Mouse (Mus musculus) urinary bladder, postnatal 36 days (tissue): Measurements from ENCODE around the gene Enpp7.

Source experiments
- DNase-seq, 2 experiments: peaks; one replicate each; pipeline ENCODE4 v3.0.0; 2022; ENCODE audit warnings: low spot score in 2 of 2, mixed read lengths in 1 of 2

Enpp7 gene

DNA sequence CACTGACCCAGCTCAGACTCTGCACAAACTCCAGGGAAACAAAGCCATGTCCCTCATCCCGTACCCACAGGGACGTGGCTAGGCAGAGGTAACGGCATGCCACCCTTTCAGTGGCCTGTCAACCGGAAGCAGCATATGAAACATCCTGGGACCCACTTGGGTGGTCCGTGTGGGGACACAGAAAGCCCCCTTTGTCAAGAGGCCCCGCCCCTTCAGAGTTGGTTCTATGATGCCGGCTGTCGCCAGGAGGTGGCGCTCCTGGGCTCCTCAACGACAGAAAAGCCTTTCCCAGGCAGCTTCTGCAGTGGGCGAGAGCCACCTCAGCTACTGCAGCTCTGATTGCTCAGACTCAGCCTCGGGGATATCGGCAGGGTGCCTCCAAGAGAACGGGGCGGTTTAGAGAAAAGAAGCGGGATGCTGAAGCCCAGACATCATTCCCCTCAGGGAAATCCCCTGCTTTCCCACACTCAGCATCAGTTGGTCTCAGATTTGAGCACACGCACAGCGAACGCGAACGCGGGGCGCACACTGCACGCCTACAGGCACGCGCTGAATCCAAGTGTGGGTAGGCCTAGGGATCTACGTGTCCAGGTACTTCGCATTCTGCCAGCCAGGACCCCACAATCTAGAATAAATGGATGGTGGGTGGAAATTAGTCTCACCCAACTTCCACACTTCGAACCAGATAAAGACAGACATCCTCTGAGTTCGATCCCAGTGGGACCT, 10.7 kb downstream of the Enpp7 start:
- DNase-seq: peak; percentile 53 to 72

DNA sequence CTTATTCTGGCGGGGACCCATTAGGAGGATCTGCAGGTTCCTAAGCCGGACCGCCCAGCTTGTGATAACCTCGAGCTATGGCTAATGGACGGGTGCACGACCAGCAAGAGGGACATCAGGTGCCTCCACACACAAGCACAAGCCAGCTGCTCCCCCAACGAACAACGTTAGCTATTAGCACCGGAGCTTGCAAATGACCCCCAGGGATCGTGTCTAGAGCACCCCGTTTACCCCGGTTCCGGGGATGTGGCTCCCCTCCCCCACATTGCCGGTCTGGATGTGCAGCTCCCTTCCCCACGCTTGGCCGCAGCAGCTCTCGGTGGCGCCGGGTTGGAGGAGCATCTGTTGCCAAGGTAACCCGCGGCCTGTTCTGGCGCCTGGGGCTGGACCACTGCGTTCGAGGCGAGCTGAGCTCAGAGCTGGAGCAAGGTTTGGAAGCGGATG, 11.4 kb downstream of the Enpp7 start:
- no peak for DNase-seq

GRCm38 (mm10) chr11:119000877-119001276, 12.9 kb downstream of the Enpp7 start:
- DNase-seq: no peak

- no peak for DNase-seq
Measured at GRCm38 (mm10) chr11:119001493-119002128, 13.6 kb downstream of the Enpp7 start.

GRCm38 (mm10) chr11:119005547-119006275, 17.7 kb downstream of the Enpp7 start:
- no peak for DNase-seq

DNA sequence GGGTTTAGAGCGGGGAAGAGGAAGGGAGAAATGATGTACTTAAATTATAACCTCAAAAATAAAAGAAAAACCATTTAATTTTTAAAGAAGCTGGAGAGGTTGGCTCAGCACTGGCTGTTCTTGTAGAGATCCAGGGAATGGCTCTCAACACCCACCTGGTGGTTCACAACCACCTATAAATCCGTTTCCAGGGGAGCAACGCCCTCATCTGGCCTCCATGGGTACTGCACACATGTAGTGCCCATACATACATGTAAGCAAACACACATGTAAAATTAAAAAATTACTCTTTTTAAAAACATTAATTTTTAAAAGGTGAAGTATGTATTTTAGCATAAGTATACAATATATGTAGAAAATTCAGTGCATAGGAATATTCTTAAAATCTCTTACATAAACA, 18.5 kb downstream of the Enpp7 start:
- DNase-seq: no peak

DNA sequence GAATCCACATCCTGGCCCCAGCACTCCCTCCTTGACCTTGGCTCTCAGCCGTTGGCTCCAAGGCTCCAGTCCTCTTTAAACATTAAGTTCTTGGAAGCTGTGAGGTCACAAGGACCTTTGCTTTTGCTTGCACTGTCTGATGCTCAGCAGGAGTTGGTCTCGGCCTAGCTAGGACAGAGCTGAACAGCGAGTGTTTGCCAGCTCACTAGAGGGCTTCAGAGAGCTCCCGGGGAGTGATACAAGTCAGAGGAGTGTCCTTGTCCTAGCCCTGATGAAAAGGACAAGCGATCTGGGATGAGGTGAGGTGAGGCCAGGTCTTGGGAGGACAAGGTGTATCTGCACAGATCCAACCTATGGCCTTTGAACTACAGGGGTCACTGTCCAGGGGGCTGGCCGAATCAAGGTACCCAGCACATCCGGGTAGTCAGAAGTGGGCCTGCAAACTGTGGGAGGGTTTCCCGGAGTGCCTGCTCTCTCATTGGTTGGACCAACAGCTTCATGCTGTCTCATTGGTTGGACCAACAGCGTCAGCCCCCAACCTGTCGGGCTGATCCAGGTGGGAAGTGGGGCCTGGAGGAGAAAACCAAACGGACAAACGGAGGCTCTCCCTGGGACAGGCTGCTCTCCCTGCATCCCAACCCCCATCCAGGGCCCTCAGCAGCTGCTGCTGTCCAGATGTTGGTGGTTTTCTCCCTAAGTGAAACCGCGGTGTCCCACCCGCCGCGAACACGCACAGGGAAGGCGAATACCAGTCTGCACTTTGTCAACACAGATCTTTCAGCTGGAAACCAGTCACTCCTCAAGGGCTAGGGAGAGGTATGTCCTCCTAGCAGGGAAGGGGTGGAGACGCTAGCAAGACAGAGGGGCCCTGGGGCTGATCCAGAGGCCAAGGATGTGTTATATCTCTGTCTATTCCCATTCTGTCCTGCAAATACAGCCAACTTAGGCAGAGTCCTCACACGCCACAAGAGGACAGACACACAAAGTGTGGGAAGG, 19.8 kb downstream of the Enpp7 start:
- no peak for DNase-seq

DNA sequence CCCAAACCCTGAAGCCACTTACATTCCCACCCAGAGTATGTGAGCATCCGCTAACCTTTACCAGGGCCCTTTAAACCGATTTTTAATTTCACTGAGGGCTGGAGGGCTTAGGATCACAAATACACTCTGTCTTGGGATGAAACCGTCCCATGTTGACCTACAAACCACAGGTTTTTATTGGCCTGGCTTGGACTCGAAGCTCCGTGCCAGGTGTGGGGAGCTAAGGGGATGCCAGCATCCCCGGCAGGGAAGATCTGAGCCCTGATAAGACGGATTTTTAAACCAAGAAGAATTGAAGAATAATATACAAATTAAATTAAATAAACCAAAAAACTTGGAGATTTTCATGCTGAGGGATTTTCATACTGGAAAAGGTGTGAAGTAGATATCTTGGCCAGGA, 26.5 kb downstream of the Enpp7 start:
- DNase-seq: no peak

DNA sequence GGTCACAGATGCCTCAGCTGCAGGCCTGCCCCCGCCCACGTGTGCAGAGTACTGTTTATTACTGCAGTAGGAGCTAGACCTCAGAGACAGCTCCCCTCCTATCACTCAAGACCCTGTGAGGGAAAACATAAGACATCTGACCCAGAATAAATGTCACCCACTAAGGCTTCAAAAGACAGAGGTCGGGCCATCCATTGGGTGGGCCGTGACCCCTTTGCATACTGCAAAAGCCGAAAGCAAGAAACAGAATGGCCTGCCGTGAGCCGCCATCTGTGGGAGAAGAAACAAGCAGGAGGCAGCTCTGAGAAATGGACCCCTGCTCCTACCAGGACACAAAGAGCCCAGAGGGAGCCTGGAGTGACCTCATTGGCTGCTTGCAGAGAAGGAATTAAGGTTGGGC, 29.5 kb downstream of the Enpp7 start:
- DNase-seq: no peak

DNA sequence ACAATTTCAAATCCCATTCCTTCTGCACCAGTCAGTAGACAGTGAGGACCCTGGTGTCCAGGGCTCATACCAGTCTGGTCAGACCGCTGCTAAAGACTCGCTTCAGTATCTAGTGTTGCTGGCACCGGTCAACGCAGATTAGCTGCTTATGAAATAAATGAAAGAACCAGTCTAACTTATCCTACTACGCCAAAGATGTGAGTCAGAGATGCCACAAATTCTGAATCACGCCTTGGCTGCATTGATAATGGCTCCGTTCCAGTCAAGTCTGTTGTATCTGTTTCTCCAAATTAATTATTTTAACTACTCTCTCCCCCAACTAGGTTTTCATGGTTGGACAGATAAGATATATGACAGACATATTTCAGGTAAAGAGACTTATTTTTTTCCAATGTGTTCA, 33.2 kb downstream of the Enpp7 start:
- DNase-seq: no peak

GRCm38 (mm10) chr11:119022068-119022894, 34.3 kb downstream of the Enpp7 start:
- DNase-seq: no peak

- DNase-seq: peak; percentile 75 to 83
Measured at GRCm38 (mm10) chr11:119022895-119023615, 35.1 kb downstream of the Enpp7 start, which contains the start of gene Cbx2. Cbx2 (plus strand) TSS chr11:119022962.

GRCm38 (mm10) chr11:119023616-119023980, 35.6 kb downstream of the Enpp7 start:
- DNase-seq: no peak

DNA sequence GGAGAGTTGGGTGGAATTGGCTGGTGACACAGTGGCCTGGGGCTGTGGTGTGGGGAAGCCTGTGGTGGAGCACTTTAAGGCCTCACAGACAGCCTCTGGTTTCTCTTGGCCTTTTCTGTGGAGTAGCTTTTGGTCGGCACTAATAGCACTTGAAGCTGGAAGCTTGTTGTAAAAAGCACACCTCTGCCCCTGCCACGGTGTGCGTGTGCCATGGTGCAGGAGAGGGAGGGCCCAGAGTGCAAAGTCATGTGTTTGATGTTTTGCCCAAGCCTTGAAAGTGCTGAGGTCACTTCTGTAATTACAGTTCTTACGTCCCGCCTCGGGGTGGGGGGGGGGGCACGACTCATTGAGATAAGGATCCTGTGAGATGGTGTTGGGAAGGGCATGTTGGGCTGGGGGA, 36.3 kb downstream of the Enpp7 start:
- no peak for DNase-seq

DNA sequence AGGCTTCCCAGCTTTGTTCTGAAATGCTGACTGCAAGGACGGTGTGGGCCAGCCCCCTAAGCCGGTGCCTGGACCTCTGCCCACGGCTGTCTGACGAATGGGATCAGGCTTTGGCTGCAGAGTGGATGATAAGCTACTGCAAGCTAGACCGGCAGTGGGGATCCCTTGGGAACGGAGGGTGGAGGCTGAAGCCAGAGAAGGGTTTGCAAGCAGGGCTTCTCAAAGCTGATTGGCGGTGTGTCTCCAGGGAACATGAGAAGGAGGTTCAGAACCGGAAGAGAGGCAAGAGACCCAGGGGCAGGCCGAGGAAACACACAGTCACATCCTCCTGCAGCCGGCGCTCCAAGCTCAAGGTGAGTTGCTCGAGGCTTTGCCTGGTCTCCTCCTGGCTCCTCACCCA, 38.2 kb downstream of the Enpp7 start:
- no peak for DNase-seq

DNA sequence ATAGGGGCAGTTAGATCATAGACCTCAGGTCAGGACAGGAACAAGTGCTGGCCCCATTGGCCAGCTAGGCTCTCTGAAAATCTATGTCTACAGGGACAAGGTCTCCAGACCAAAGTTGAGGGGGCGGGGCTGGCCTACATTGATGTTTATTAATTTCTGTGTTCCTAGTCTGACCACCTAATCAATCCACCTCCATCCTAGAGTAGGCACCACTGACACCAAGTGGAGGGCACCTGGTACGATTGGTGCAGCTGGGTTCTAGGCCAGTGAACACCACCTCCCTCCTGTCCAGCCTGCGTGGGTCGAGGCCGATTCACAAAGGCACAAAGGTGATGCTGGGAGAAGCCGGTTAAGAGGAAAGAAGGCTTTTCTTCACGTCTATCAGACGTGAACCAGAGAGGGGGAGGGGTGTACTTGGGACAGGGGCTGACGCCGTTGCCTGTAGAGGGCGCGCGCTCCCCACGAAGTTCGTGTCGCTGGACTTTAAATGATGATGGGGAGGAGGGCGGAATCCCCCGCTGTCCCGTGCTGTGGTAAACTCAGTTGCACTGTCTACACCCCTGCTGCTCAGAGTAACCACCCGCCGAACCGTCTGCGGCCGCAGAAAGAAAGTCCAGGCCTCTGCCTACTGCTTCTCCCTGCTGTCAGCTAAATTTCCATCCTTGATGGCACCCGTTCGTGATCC, 46.0 kb downstream of the Enpp7 start:
- peak in 1 of 2 experiments; percentile 80 for DNase-seq

GRCm38 (mm10) chr11:119034635-119035034, 46.6 kb downstream of the Enpp7 start:
- DNase-seq: no peak

DNA sequence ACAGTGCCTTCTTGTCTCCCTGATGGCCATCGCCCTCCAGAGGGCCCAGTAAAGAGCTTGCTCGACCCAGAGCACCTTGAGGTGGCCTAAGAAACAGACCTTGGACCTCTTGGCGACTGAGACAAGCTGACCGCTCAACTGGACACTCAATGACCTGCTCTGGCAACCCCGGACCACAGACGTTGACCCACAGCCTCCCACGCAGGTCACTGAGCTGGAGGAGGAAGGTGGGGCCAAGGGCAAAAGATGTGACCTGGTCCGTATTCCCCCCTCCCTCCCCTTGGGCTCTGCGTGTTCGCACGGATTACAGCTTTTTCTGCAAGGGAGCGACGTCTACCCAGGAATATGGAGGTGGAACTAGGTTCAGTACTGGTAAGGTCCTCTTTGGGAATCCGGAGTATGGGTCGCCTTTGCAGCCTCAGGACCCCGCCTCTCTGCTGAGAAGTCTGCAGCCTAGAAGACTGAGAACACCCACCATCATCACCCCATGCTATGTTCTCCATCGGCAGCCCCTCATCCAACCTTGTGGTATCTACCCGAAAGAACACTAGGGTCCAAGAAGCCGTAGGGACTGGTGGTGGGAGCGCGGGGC, 47.2 kb downstream of the Enpp7 start:
- no peak for DNase-seq

DNA sequence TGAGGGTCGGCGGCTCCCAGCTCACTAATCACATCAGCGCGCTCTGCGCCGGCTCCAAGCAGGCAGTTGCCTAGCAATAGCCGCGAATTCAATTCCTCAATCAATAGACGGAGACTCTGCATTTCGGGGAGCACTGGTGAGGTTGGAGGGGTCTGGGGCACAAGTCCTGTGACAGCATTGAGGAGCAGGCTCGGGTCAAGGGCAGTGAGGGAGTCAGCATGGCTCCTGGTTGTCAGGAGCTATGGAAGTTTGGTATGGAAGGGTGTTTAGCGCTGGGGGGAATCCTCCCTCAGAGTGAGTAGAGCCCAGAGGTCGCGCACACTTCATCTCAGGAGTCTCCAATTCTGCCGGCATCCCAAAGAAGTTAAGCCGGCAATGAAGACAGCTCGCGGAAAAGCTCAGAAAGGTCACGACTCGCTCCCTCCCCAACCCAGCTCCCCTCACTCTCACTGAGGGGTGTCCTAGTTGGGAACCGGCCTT, 47.7 kb downstream of the Enpp7 start:
- DNase-seq: no peak
